Mouse (Mus musculus): ENCODE data around the gene Rarb.

Gene Rarb

GRCm38 (mm10) chr14:16735331-16736012, 83.5 kb downstream of the Rarb start:
- no peak for DNase-seq (ENCODE audit: low spot score)

- peak; percentile 85 for DNase-seq (ENCODE audit: low spot score)
These were observed 85.2 kb downstream of the Rarb start for GRCm38 (mm10) chr14:16733595-16734298.

- DNase-seq (ENCODE audit: low spot score), result no peak
These were observed 86.9 kb downstream of the Rarb start for GRCm38 (mm10) chr14:16732054-16732453.

GRCm38 (mm10) chr14:16728175-16728838, 90.6 kb downstream of the Rarb start:
- no peak for DNase-seq (ENCODE audit: low spot score)

- no peak for DNase-seq (ENCODE audit: low spot score)
These were observed 95.0 kb downstream of the Rarb start for GRCm38 (mm10) chr14:16723991-16724390.

GRCm38 (mm10) chr14:16717821-16718220, 101.1 kb downstream of the Rarb start:
- DNase-seq (ENCODE audit: low spot score), result no peak

- peak; percentile 32 for DNase-seq (ENCODE audit: low spot score)
These were observed 104.5 kb downstream of the Rarb start for GRCm38 (mm10) chr14:16714344-16714955.

GRCm38 (mm10) chr14:16713773-16714172, 105.2 kb downstream of the Rarb start:
- DNase-seq (ENCODE audit: low spot score), result no peak

- DNase-seq (ENCODE audit: low spot score), result no peak
These were observed 119.7 kb downstream of the Rarb start for GRCm38 (mm10) chr14:16699228-16699627.

GRCm38 (mm10) chr14:16695453-16696120, 123.4 kb downstream of the Rarb start:
- DNase-seq (ENCODE audit: low spot score), result peak; percentile 69

- DNase-seq (ENCODE audit: low spot score), result no peak
These were observed 140.6 kb downstream of the Rarb start for GRCm38 (mm10) chr14:16678335-16678734.

- no peak for DNase-seq (ENCODE audit: low spot score)
These were observed 141.9 kb downstream of the Rarb start for GRCm38 (mm10) chr14:16677081-16677480.

GRCm38 (mm10) chr14:16670571-16670970, 148.4 kb downstream of the Rarb start:
- DNase-seq (ENCODE audit: low spot score), result no peak

- no peak for DNase-seq (ENCODE audit: low spot score)
These were observed 179.6 kb downstream of the Rarb start for GRCm38 (mm10) chr14:16639153-16639943.

GRCm38 (mm10) chr14:16613975-16614374, 205.0 kb downstream of the Rarb start:
- DNase-seq (ENCODE audit: low spot score), result no peak

- DNase-seq (ENCODE audit: low spot score), result peak; percentile 52
These were observed 213.5 kb downstream of the Rarb start for GRCm38 (mm10) chr14:16605480-16605879.

GRCm38 (mm10) chr14:16604469-16605064, 214.4 kb downstream of the Rarb start:
- DNase-seq (ENCODE audit: low spot score), result peak; percentile 31

- peak; percentile 76 for DNase-seq (ENCODE audit: low spot score)
These were observed 215.8 kb downstream of the Rarb start for GRCm38 (mm10) chr14:16603040-16603590.

GRCm38 (mm10) chr14:16599224-16599623, 219.7 kb downstream of the Rarb start:
- DNase-seq (ENCODE audit: low spot score), result no peak

GRCm38 (mm10) chr14:16598074-16598501, 220.9 kb downstream of the Rarb start:
- DNase-seq (ENCODE audit: low spot score), result no peak
